Mouse (Mus musculus) stomach, embryonic 16.5 days (tissue): ENCODE measurements around the gene Prkg1. TPM values are rescaled to one million over a fixed set of nuclear protein-coding genes. Genes with fewer than 3 reads are reported as not detected.

Experiments used
- ATAC-seq: fragments of 200-750 bp; cut with Nextera tagmentation; 2 replicates; pipeline ENCODE4 v1.8.0; 2017; ENCODE audit warnings: moderate number of reproducible peaks, moderate TSS enrichment; ENCODE audit not compliant: insufficient read depth, low FRiP score
- H3K27ac ChIP-seq: fragments of 300-500 bp; sonication (generic); 2 replicates; pipeline ENCODE4 v1.5.1; 2014; ENCODE audit warnings: low read length
- H3K27me3 ChIP-seq: fragments of 300-500 bp; sonication (generic); 2 replicates; pipeline ENCODE4 v1.6.1; 2014; ENCODE audit warnings: low read length, control low read depth, mixed read lengths; ENCODE audit not compliant: control insufficient read depth, insufficient read depth
- H3K36me3 ChIP-seq: fragments of 300-500 bp; sonication (generic); 2 replicates; pipeline ENCODE4 v1.6.1; 2014; ENCODE audit warnings: low read length; ENCODE audit not compliant: control insufficient read depth, insufficient read depth
- H3K4me1 ChIP-seq: fragments of 300-500 bp; sonication (generic); 2 replicates; pipeline ENCODE4 v1.6.1; 2014; ENCODE audit warnings: low read length, control low read depth, mixed read lengths; ENCODE audit not compliant: control insufficient read depth, insufficient read depth
- H3K4me2 ChIP-seq: fragments of 300-500 bp; sonication (generic); 2 replicates; pipeline ENCODE4 v1.6.1; 2014; ENCODE audit warnings: low read depth, low read length, mixed read lengths
- H3K4me3 ChIP-seq: fragments of 300-500 bp; sonication (generic); replicated peaks from 2 replicates; pipeline ENCODE4 v1.5.1; 2014; ENCODE audit warnings: mild to moderate bottlenecking, low read length
- H3K9ac ChIP-seq: fragments of 300-500 bp; sonication (generic); 2 replicates; pipeline ENCODE4 v1.6.1; 2014; ENCODE audit warnings: low read length
- H3K9me3 ChIP-seq: fragments of 300-500 bp; sonication (generic); replicated peaks from 2 replicates; pipeline ENCODE4 v1.6.1; 2016; ENCODE audit warnings: low read length, control low read depth; ENCODE audit not compliant: control insufficient read depth
- WGBS: fragments of 180-500 bp; shearing (Covaris S2); extraction: QIAGEN DNeasy Blood & Tissue Kit; methylation state at CpG from one replicate; pipeline ENCODE4 v1.1.7; 2014; 5-methylcytosine and 5-hydroxymethylcytosine counted together
- polyA plus RNA-seq: library from polyadenylated mRNA; unstranded; fragments of >200 nt; fragmentation: Nextera tagmentation; extraction: Ambion mirVana; gene quantifications from 2 replicates; pipeline ENCODE4 v1.2.1, GENCODE M21; 2015

The Prkg1 gene
- polyA plus RNA-seq, 1 experiment from 2014 or later = 11.5 TPM

- Histone ChIP-seq H3K36me3 (no peaks in the 10 kb centered on the region), H3K9me3 (no peaks in the 10 kb centered on the region), H3K4me3 (no peak overlapping the region), H3K27ac (no peak overlapping the region), H3K9ac (no peak overlapping the region), H3K4me2 (no peak overlapping the region), H3K27me3 (no peaks in the 10 kb centered on the region), H3K4me1 (peaks cover 4% of the 10 kb centered on the region; the same call in 1 of the 2 replicates)
- 47% methylated on average over 9 of the region's 9 CpGs for WGBS
- no peak for ATAC-seq
Measured at GRCm38 (mm10) chr19:31754642-31755287, 10.1 kb downstream of the Prkg1 start.

- H3K27ac ChIP-seq = peak overlapping the region; percentile 42; the same call in 1 of the 2 replicates
Measured at GRCm38 (mm10) chr19:31750976-31751676, 13.7 kb downstream of the Prkg1 start.

GRCm38 (mm10) chr19:31746635-31747034 lies 18.2 kb downstream of the Prkg1 start:
- Histone ChIP-seq H3K27ac (no peak overlapping the region), H3K4me1 (peaks cover 4% of the 10 kb centered on the region; the same call in 1 of the 2 replicates), H3K9me3 (no peaks in the 10 kb centered on the region), H3K9ac (no peak overlapping the region), H3K36me3 (no peaks in the 10 kb centered on the region), H3K4me3 (no peak overlapping the region), H3K4me2 (no peak overlapping the region), H3K27me3 (no peaks in the 10 kb centered on the region)
- ATAC-seq = no peak
- 14% methylated on average over 2 of the region's 2 CpGs for WGBS

More at GRCm38 (mm10) chr19:31750976-31751676, 13.7 kb downstream of the Prkg1 start:
- no peaks in the 10 kb centered on the region for H3K9me3 ChIP-seq
- H3K4me2 ChIP-seq = no peak overlapping the region
- H3K4me3 ChIP-seq = no peak overlapping the region
- H3K36me3 ChIP-seq = no peaks in the 10 kb centered on the region
- WGBS = 32% methylated on average over 11 of the region's 11 CpGs
- peak; percentile 40; the same call in 1 of the 2 replicates for ATAC-seq
- H3K4me1 ChIP-seq = peaks cover 4% of the 10 kb centered on the region; the same call in 1 of the 2 replicates
- no peak overlapping the region for H3K9ac ChIP-seq
- no peaks in the 10 kb centered on the region for H3K27me3 ChIP-seq

GRCm38 (mm10) chr19:31743241-31744045 lies 21.4 kb downstream of the Prkg1 start:
- Histone ChIP-seq H3K9ac (no peak overlapping the region), H3K4me1 (no peaks in the 10 kb centered on the region), H3K4me3 (no peak overlapping the region), H3K4me2 (no peak overlapping the region), H3K36me3 (no peaks in the 10 kb centered on the region), H3K27ac (peak overlapping the region; percentile 49; the same call in 1 of the 2 replicates), H3K27me3 (no peaks in the 10 kb centered on the region), H3K9me3 (no peaks in the 10 kb centered on the region)
- 56% methylated on average over 8 of the region's 8 CpGs for WGBS
- no peak for ATAC-seq

GRCm38 (mm10) chr19:31714900-31715299 lies 49.9 kb downstream of the Prkg1 start:
- Histone ChIP-seq H3K4me3 (no peak overlapping the region), H3K4me2 (no peak overlapping the region), H3K9me3 (no peaks in the 10 kb centered on the region), H3K27ac (no peak overlapping the region), H3K36me3 (no peaks in the 10 kb centered on the region), H3K9ac (no peak overlapping the region), H3K4me1 (no peaks in the 10 kb centered on the region), H3K27me3 (no peaks in the 10 kb centered on the region)
- no peak for ATAC-seq
- 83% methylated on average over 6 of the region's 6 CpGs for WGBS

GRCm38 (mm10) chr19:31714418-31714817 lies 50.4 kb downstream of the Prkg1 start:
- no peak overlapping the region for H3K4me3 ChIP-seq
- no peak overlapping the region for H3K27ac ChIP-seq
- no peak overlapping the region for H3K4me2 ChIP-seq
- ATAC-seq = no peak
- WGBS = 73% methylated on average over 4 of the region's 4 CpGs
- no peaks in the 10 kb centered on the region for H3K36me3 ChIP-seq
- H3K9ac ChIP-seq = no peak overlapping the region
- no peaks in the 10 kb centered on the region for H3K27me3 ChIP-seq
- no peaks in the 10 kb centered on the region for H3K4me1 ChIP-seq
- no peaks in the 10 kb centered on the region for H3K9me3 ChIP-seq

- Histone ChIP-seq H3K4me1 (no peaks in the 10 kb centered on the region), H3K9me3 (no peaks in the 10 kb centered on the region), H3K27ac (no peak overlapping the region), H3K27me3 (no peaks in the 10 kb centered on the region), H3K4me2 (no peak overlapping the region), H3K9ac (no peak overlapping the region), H3K36me3 (no peaks in the 10 kb centered on the region), H3K4me3 (no peak overlapping the region)
- WGBS = 50% methylated on average over 4 of the region's 4 CpGs
- ATAC-seq = no peak
Measured at GRCm38 (mm10) chr19:31713321-31713720, 51.5 kb downstream of the Prkg1 start.

GRCm38 (mm10) chr19:31710336-31710735 lies 54.5 kb downstream of the Prkg1 start:
- WGBS = 80% methylated on average over 4 of the region's 4 CpGs
- no peak overlapping the region for H3K4me3 ChIP-seq
- H3K27me3 ChIP-seq = no peaks in the 10 kb centered on the region
- H3K4me1 ChIP-seq = no peaks in the 10 kb centered on the region
- H3K27ac ChIP-seq = no peak overlapping the region
- H3K9ac ChIP-seq = no peak overlapping the region
- H3K9me3 ChIP-seq = no peaks in the 10 kb centered on the region
- ATAC-seq = no peak
- no peaks in the 10 kb centered on the region for H3K36me3 ChIP-seq
- no peak overlapping the region for H3K4me2 ChIP-seq

GRCm38 (mm10) chr19:31703991-31704390 lies 60.8 kb downstream of the Prkg1 start:
- H3K4me3 ChIP-seq = no peak overlapping the region
- no peaks in the 10 kb centered on the region for H3K9me3 ChIP-seq
- H3K27ac ChIP-seq = no peak overlapping the region
- no peaks in the 10 kb centered on the region for H3K27me3 ChIP-seq
- no peak overlapping the region for H3K4me2 ChIP-seq
- no peak for ATAC-seq
- no peak overlapping the region for H3K9ac ChIP-seq
- H3K36me3 ChIP-seq = no peaks in the 10 kb centered on the region
- H3K4me1 ChIP-seq = peaks cover 3% of the 10 kb centered on the region; the same call in 1 of the 2 replicates
